Mouse (Mus musculus): ENCODE results near the gene Pdxdc1.
"Not testable (repeated sequence)": the region's sequence is repeated elsewhere in the genome, so short reads cannot be mapped to it uniquely, and the experiment has no call there.

Pdxdc1 gene

GRCm38 (mm10) chr16:13819394-13819743 is 83.6 kb downstream of the Pdxdc1 start:
- ATAC-seq (ENCODE audit: insufficient number of reproducible peaks, low FRiP score, low TSS enrichment), result peak; percentile 54; the same call in 1 of the 2 replicates

- peak; percentile 96 for ATAC-seq (ENCODE audit: insufficient number of reproducible peaks, low FRiP score, low TSS enrichment)
These were observed 84.2 kb downstream of the Pdxdc1 start, which contains the start of gene Ntan1 for GRCm38 (mm10) chr16:13818560-13819393. TSS of gene Ntan1 (plus strand) at chr16:13818845.

- ATAC-seq (ENCODE audit: insufficient number of reproducible peaks, low FRiP score, low TSS enrichment), result no peak
These were observed 89.7 kb downstream of the Pdxdc1 start for GRCm38 (mm10) chr16:13813200-13813599.

GRCm38 (mm10) chr16:13812152-13812551 is 90.8 kb downstream of the Pdxdc1 start:
- ATAC-seq (ENCODE audit: insufficient number of reproducible peaks, low FRiP score, low TSS enrichment), result no peak

- no peak for ATAC-seq (ENCODE audit: insufficient number of reproducible peaks, low FRiP score, low TSS enrichment)
These were observed 94.5 kb downstream of the Pdxdc1 start for GRCm38 (mm10) chr16:13808410-13808809.

GRCm38 (mm10) chr16:13807616-13808015 is 95.3 kb downstream of the Pdxdc1 start:
- ATAC-seq (ENCODE audit: insufficient number of reproducible peaks, low FRiP score, low TSS enrichment), result no peak

GRCm38 (mm10) chr16:13804666-13805065 is 98.3 kb downstream of the Pdxdc1 start:
- ATAC-seq (ENCODE audit: insufficient number of reproducible peaks, low FRiP score, low TSS enrichment), result peak; percentile 36; the same call in 1 of the 2 replicates

- ATAC-seq (ENCODE audit: insufficient number of reproducible peaks, low FRiP score, low TSS enrichment), result no peak
These were observed 101.7 kb downstream of the Pdxdc1 start for GRCm38 (mm10) chr16:13801231-13801630.

- ATAC-seq (ENCODE audit: insufficient number of reproducible peaks, low FRiP score, low TSS enrichment), result no peak
These were observed 106.2 kb downstream of the Pdxdc1 start for GRCm38 (mm10) chr16:13796746-13797175.

GRCm38 (mm10) chr16:13793441-13793840 is 109.5 kb downstream of the Pdxdc1 start:
- not testable (repeated sequence) for ATAC-seq (ENCODE audit: insufficient number of reproducible peaks, low FRiP score, low TSS enrichment)

GRCm38 (mm10) chr16:13785932-13786331 is 117.0 kb downstream of the Pdxdc1 start:
- ATAC-seq (ENCODE audit: insufficient number of reproducible peaks, low FRiP score, low TSS enrichment), result no peak

Data from cerebellum, adult (tissue).